Mouse (Mus musculus): ENCODE measurements around the gene Spock2. TPM values are rescaled to one million over a fixed set of nuclear protein-coding genes. Genes with fewer than 3 reads are reported as not detected.

Gene Spock2
- polyA plus RNA-seq (2015; fragmentation: Nextera tagmentation; extraction: Ambion mirVana) = 6.7 and 8.6 TPM in 2 replicates

GRCm38 (mm10) chr10:60106146-60106530, at the start of gene Spock2:
TSS of gene Spock2 (plus strand) at chr10:60106219.
- under 1% methylated on average over 22 of the region's 22 CpGs for WGBS
- Histone ChIP-seq H3K4me1 (ENCODE audit: control insufficient read depth, insufficient read depth, low read length) (peaks cover 12% of the 10 kb centered on the region), H3K4me2 (ENCODE audit: low read depth, low read length) (peak within 1 kb of the TSS; percentile 98), H3K4me3 (ENCODE audit: low read length) (peak within 1 kb of the TSS; percentile 66), H3K27me3 (ENCODE audit: control insufficient read depth, insufficient read depth, low read length) (peaks cover 54% of the 10 kb centered on the region), H3K27ac (ENCODE audit: low read length) (0 out of 2 replicates have a peak within 1 kb of the TSS, but pooled peaks have one; percentile 9), H3K9ac (ENCODE audit: low read length) (peak within 1 kb of the TSS; percentile 71), H3K9me3 (replicated peaks; ENCODE audit: control insufficient read depth, low read length) (no peaks in the 10 kb centered on the region), H3K36me3 (ENCODE audit: control insufficient read depth, insufficient read depth) (no peaks in the 10 kb centered on the region)
- ATAC-seq (replicated peaks; ENCODE audit: extremely low read depth, insufficient read depth, low FRiP score) = peak; percentile 28; the same call in 1 of the 2 replicates

GRCm38 (mm10) chr10:60062173-60062572, 43.8 kb upstream of the Spock2 start:
- Histone ChIP-seq H3K27me3 (ENCODE audit: control insufficient read depth, insufficient read depth, low read length) (no peaks in the 10 kb centered on the region), H3K36me3 (ENCODE audit: control insufficient read depth, insufficient read depth) (peaks cover 3% of the 10 kb centered on the region), H3K4me1 (ENCODE audit: control insufficient read depth, insufficient read depth, low read length) (peaks cover 6% of the 10 kb centered on the region; the same call in 1 of the 2 replicates), H3K9ac (ENCODE audit: low read length) (no peak overlapping the region; the same call in 1 of the 2 replicates), H3K9me3 (replicated peaks; ENCODE audit: control insufficient read depth, low read length) (peaks cover 11% of the 10 kb centered on the region), H3K4me2 (ENCODE audit: low read depth, low read length) (no peak overlapping the region), H3K27ac (ENCODE audit: low read length) (no peak overlapping the region), H3K4me3 (ENCODE audit: low read length) (no peak overlapping the region)
- no peak for ATAC-seq (replicated peaks; ENCODE audit: extremely low read depth, insufficient read depth, low FRiP score)
- WGBS = 78% methylated on average over 5 of the region's 5 CpGs

GRCm38 (mm10) chr10:60062931-60063330, 43.1 kb upstream of the Spock2 start:
- no peaks in the 10 kb centered on the region for H3K36me3 ChIP-seq (ENCODE audit: control insufficient read depth, insufficient read depth)
- H3K27me3 ChIP-seq (ENCODE audit: control insufficient read depth, insufficient read depth, low read length) = no peaks in the 10 kb centered on the region
- H3K9ac ChIP-seq (ENCODE audit: low read length) = no peak overlapping the region
- no peak overlapping the region for H3K27ac ChIP-seq (ENCODE audit: low read length)
- no peak overlapping the region for H3K4me3 ChIP-seq (ENCODE audit: low read length)
- peaks cover 4% of the 10 kb centered on the region; the same call in 1 of the 2 replicates for H3K9me3 ChIP-seq (replicated peaks; ENCODE audit: control insufficient read depth, low read length)
- H3K4me2 ChIP-seq (ENCODE audit: low read depth, low read length) = no peak overlapping the region
- H3K4me1 ChIP-seq (ENCODE audit: control insufficient read depth, insufficient read depth, low read length) = peaks cover 6% of the 10 kb centered on the region; the same call in 1 of the 2 replicates
- WGBS = 57% methylated on average over 5 of the region's 5 CpGs
- no peak for ATAC-seq (replicated peaks; ENCODE audit: extremely low read depth, insufficient read depth, low FRiP score)

- no peaks in the 10 kb centered on the region for H3K9me3 ChIP-seq (replicated peaks; ENCODE audit: control insufficient read depth, low read length)
- H3K9ac ChIP-seq (ENCODE audit: low read length) = no peak overlapping the region
- H3K27me3 ChIP-seq (ENCODE audit: control insufficient read depth, insufficient read depth, low read length) = no peaks in the 10 kb centered on the region
- no peak for ATAC-seq (replicated peaks; ENCODE audit: extremely low read depth, insufficient read depth, low FRiP score)
- no peak overlapping the region for H3K4me2 ChIP-seq (ENCODE audit: low read depth, low read length)
- H3K36me3 ChIP-seq (ENCODE audit: control insufficient read depth, insufficient read depth) = no peaks in the 10 kb centered on the region
- WGBS = 68% methylated on average over 3 of the region's 3 CpGs
- H3K4me1 ChIP-seq (ENCODE audit: control insufficient read depth, insufficient read depth, low read length) = peaks cover 6% of the 10 kb centered on the region; the same call in 1 of the 2 replicates
- no peak overlapping the region for H3K4me3 ChIP-seq (ENCODE audit: low read length)
- H3K27ac ChIP-seq (ENCODE audit: low read length) = no peak overlapping the region
These were observed 39.5 kb upstream of the Spock2 start for GRCm38 (mm10) chr10:60066524-60066923.

- no peaks in the 10 kb centered on the region for H3K27me3 ChIP-seq (ENCODE audit: control insufficient read depth, insufficient read depth, low read length)
- H3K36me3 ChIP-seq (ENCODE audit: control insufficient read depth, insufficient read depth) = no peaks in the 10 kb centered on the region
- H3K4me2 ChIP-seq (ENCODE audit: low read depth, low read length) = no peak overlapping the region
- no peak overlapping the region for H3K4me3 ChIP-seq (ENCODE audit: low read length)
- no peak overlapping the region for H3K9ac ChIP-seq (ENCODE audit: low read length)
- no peak for ATAC-seq (replicated peaks; ENCODE audit: extremely low read depth, insufficient read depth, low FRiP score)
- no peaks in the 10 kb centered on the region for H3K9me3 ChIP-seq (replicated peaks; ENCODE audit: control insufficient read depth, low read length)
- H3K4me1 ChIP-seq (ENCODE audit: control insufficient read depth, insufficient read depth, low read length) = peaks cover 26% of the 10 kb centered on the region
- H3K27ac ChIP-seq (ENCODE audit: low read length) = no peak overlapping the region
- 91% methylated on average over 1 of the region's 1 CpGs for WGBS
These were observed 30.9 kb upstream of the Spock2 start for GRCm38 (mm10) chr10:60075159-60075558.

- Histone ChIP-seq H3K27me3 (ENCODE audit: control insufficient read depth, insufficient read depth, low read length) (no peaks in the 10 kb centered on the region), H3K36me3 (ENCODE audit: control insufficient read depth, insufficient read depth) (no peaks in the 10 kb centered on the region), H3K4me3 (ENCODE audit: low read length) (no peak overlapping the region), H3K4me1 (ENCODE audit: control insufficient read depth, insufficient read depth, low read length) (peaks cover 46% of the 10 kb centered on the region), H3K27ac (ENCODE audit: low read length) (no peak overlapping the region), H3K4me2 (ENCODE audit: low read depth, low read length) (no peak overlapping the region), H3K9me3 (replicated peaks; ENCODE audit: control insufficient read depth, low read length) (no peaks in the 10 kb centered on the region), H3K9ac (ENCODE audit: low read length) (no peak overlapping the region)
- 96% methylated on average over 7 of the region's 7 CpGs for WGBS
- ATAC-seq (replicated peaks; ENCODE audit: extremely low read depth, insufficient read depth, low FRiP score) = no peak
These were observed 28.8 kb upstream of the Spock2 start for GRCm38 (mm10) chr10:60077226-60077625.

GRCm38 (mm10) chr10:60077736-60078560, 28.1 kb upstream of the Spock2 start:
- Histone ChIP-seq H3K27me3 (ENCODE audit: control insufficient read depth, insufficient read depth, low read length) (no peaks in the 10 kb centered on the region), H3K36me3 (ENCODE audit: control insufficient read depth, insufficient read depth) (no peaks in the 10 kb centered on the region), H3K4me1 (ENCODE audit: control insufficient read depth, insufficient read depth, low read length) (peaks cover 50% of the 10 kb centered on the region), H3K9me3 (replicated peaks; ENCODE audit: control insufficient read depth, low read length) (no peaks in the 10 kb centered on the region), H3K27ac (ENCODE audit: low read length) (peak overlapping the region; percentile 52), H3K4me2 (ENCODE audit: low read depth, low read length) (peak overlapping the region; percentile 35; the same call in 1 of the 2 replicates), H3K4me3 (ENCODE audit: low read length) (no peak overlapping the region), H3K9ac (ENCODE audit: low read length) (no peak overlapping the region)
- WGBS = 45% methylated on average over 18 of the region's 18 CpGs
- peak; percentile 4; the same call in 1 of the 2 replicates for ATAC-seq (replicated peaks; ENCODE audit: extremely low read depth, insufficient read depth, low FRiP score)

GRCm38 (mm10) chr10:60078561-60078917, 27.5 kb upstream of the Spock2 start:
- Histone ChIP-seq H3K9me3 (replicated peaks; ENCODE audit: control insufficient read depth, low read length) (no peaks in the 10 kb centered on the region), H3K9ac (ENCODE audit: low read length) (0 out of 2 replicates have a peak overlapping the region, but pooled peaks have one; percentile 7), H3K4me2 (ENCODE audit: low read depth, low read length) (peak overlapping the region; percentile 35; the same call in 1 of the 2 replicates), H3K36me3 (ENCODE audit: control insufficient read depth, insufficient read depth) (no peaks in the 10 kb centered on the region), H3K4me1 (ENCODE audit: control insufficient read depth, insufficient read depth, low read length) (peaks cover 50% of the 10 kb centered on the region), H3K27ac (ENCODE audit: low read length) (peak overlapping the region; percentile 87), H3K4me3 (ENCODE audit: low read length) (no peak overlapping the region), H3K27me3 (ENCODE audit: control insufficient read depth, insufficient read depth, low read length) (no peaks in the 10 kb centered on the region)
- peak; percentile 77 for ATAC-seq (replicated peaks; ENCODE audit: extremely low read depth, insufficient read depth, low FRiP score)
- WGBS = 16% methylated on average over 5 of the region's 5 CpGs

GRCm38 (mm10) chr10:60080171-60080570, 25.8 kb upstream of the Spock2 start:
- Histone ChIP-seq H3K36me3 (ENCODE audit: control insufficient read depth, insufficient read depth) (no peaks in the 10 kb centered on the region), H3K4me1 (ENCODE audit: control insufficient read depth, insufficient read depth, low read length) (peaks cover 50% of the 10 kb centered on the region), H3K9ac (ENCODE audit: low read length) (no peak overlapping the region), H3K27ac (ENCODE audit: low read length) (peak overlapping the region; percentile 87), H3K9me3 (replicated peaks; ENCODE audit: control insufficient read depth, low read length) (no peaks in the 10 kb centered on the region), H3K4me2 (ENCODE audit: low read depth, low read length) (no peak overlapping the region), H3K27me3 (ENCODE audit: control insufficient read depth, insufficient read depth, low read length) (no peaks in the 10 kb centered on the region), H3K4me3 (ENCODE audit: low read length) (no peak overlapping the region)
- peak; percentile 63 for ATAC-seq (replicated peaks; ENCODE audit: extremely low read depth, insufficient read depth, low FRiP score)
- WGBS = 37% methylated on average over 3 of the region's 3 CpGs
